Mouse (Mus musculus) c-Kit-positive CD71-positive TER-119-negative erythroid progenitor cells, embryonic 14.5 days (primary cell): ENCODE measurements around the gene Anks6.

Experiments used
- DNase-seq: peaks from one replicate; pipeline ENCODE4 v3.0.0-alpha.2; 2013; ENCODE audit warnings: low read depth

Anks6 gene

DNA sequence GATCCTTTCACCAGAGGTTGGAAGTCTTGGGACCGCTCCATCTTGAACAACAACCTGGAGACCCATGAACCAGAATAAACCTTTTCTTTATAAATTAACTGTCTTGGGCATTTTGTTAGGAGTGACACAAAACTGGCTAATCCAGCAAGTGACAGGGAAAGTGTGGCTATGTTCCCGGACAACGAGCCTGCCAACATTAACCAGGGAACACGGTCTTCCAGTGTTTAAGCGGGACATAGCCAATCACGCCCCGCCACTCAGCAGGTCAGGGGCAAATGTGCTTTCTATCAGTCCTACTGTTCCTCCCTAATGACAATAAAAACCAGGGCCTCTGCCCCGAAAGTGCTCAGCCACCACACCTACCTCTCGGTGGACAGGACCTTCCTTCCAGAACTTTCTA lies 13.4 kb downstream of the Anks6 start:
- DNase-seq, result no peak

DNA sequence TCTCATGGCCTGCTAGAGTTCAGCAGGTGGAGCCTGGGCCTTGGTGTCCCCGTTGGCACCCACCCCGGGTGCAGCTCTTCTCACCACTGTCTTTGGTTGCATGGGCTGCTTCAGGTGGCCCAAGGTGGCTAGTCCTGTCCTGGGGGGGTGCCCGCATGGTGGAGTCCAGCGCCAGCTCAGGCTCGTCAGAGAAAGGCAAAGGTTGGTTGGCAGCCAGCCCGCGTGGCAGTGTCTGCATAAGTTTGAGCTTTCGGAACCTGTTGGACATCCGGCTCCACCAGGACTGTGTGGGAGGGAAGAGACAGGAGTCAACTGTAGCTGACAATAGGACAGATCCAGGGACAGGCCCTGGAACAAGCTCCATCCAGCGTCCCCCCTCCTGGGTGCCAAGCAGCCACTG lies 17.6 kb downstream of the Anks6 start:
- no peak for DNase-seq

DNA sequence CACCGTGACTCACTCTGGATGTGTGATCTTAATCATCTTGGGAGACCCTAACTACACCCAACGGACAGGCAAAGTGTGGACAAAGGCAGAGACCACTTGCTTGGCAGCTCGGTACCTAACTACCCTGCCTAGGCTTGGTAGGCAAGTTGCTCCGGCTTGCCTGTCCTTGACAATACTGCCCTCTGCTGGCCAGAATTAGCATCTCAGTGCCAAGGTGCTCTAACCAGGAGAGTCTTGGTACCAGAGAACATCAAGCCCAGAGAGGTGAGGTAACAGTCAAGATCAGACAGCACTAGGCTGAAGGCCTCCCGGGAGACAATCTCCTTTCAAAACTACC lies 19.9 kb downstream of the Anks6 start:
- DNase-seq, result peak; percentile 46

DNA sequence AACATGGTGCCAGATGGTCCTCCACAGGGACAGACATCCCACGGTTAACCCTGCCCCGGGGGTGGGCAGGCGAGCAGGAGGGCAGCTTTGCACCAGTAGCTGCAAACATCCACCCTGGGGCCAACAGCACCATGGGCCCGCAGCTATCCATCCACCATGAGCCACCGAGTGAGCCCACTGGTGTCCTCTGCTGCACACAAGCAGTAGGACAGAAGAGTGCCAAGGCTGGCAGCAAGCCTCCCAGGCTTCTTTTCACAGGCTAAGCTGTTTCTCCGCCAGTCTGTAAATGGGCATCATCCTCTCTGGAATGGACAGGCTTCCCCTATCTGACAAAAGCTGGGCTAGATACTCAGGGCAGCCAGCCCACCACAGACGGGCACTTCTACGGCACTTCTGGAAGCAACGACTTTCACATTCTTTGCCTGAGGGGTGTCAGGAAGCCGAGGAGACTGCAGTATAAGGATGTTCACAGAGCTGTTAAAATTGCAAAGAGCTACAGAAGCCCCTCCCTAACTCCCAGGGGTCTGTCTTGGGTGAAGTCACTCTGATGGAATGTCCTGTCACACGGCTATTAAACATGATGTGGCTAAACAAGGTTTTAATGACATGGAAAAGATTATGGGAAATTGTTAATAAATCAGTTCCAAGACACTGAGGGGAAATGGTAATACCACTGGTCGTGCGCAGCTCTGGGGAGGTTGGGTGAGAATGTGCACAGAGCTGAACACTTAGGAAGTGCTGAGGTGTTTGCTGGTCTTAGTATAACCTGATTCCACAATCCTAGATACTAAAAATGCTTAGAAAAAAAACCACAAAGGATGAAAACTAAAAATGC lies 20.5 kb downstream of the Anks6 start:
- no peak for DNase-seq

DNA sequence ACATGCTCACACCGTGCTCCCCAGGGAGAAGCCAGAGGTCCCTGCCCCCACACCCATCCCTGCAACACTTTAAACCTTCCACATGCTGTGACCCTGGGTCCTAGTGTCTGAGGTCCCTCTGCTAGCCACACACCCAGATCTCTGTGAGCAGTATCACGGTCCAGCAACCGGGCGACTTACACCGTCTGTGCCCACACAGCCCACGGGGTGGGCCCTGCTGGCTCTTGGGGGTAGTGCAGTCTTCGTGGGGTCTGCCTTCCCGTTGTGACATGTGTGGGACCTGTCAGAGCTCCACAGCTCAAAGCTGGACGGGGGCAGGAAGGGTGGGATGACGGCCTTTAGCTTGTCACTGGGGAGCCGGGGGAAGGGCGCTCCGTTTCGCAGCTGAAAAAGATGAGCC lies 21.7 kb downstream of the Anks6 start:
- no peak for DNase-seq

DNA sequence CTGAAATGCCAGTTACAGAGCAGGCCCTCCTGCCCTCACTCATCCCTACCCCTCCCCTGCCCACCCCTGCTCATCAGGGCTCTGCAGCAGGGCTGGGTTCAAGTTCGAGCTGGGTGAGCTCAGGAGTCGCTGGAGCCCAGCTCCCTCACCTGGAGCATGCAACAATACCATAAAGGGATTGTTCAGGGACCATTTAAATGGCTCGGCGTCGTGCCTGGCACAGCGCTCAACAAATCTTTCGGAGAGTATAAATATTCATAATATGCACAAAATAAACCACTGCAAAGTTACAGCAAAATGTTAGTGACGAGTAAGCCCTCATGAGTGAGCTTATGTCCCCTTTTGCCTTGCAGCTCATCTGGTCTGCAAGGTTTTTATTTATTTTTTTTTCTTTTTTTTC lies 25.1 kb downstream of the Anks6 start:
- no peak for DNase-seq

DNA sequence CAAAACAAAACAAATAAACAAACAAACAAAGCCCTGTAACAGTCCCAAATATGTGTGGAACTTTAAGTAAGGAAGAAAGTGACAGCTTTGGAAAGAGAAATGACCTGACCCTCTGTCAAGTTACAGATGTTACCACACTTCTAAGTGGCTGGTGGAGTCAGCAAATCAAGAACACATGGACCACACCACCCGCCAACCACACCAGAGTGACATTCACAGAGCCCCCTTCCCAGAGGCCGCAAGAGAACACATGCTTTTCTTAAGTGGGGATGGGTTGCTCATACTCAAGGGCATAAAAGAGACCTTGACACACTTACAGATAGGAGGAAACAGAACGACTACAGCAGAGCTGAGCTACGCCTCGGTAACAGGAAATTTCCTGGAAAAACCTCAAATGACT lies 28.4 kb downstream of the Anks6 start:
- no peak for DNase-seq

DNA sequence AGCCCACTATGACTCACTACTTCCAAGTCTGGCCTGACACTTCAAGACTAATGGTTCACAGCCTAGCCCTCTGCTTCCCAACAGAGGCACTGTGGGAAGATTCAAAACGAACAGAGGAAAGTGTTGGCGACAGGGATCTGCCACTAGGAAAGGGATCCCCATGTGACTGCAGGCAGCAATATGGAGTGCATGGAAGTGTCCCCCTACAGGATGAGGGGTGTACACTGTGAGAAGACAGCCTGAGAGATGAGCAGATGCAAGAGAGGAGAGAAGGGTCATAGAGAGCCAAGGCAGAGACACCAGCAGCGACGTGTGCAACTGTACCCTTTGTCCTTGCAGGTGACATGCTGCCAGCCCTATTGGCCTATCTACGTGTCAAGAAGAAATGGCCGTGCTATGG lies 33.3 kb downstream of the Anks6 start:
- no peak for DNase-seq

DNA sequence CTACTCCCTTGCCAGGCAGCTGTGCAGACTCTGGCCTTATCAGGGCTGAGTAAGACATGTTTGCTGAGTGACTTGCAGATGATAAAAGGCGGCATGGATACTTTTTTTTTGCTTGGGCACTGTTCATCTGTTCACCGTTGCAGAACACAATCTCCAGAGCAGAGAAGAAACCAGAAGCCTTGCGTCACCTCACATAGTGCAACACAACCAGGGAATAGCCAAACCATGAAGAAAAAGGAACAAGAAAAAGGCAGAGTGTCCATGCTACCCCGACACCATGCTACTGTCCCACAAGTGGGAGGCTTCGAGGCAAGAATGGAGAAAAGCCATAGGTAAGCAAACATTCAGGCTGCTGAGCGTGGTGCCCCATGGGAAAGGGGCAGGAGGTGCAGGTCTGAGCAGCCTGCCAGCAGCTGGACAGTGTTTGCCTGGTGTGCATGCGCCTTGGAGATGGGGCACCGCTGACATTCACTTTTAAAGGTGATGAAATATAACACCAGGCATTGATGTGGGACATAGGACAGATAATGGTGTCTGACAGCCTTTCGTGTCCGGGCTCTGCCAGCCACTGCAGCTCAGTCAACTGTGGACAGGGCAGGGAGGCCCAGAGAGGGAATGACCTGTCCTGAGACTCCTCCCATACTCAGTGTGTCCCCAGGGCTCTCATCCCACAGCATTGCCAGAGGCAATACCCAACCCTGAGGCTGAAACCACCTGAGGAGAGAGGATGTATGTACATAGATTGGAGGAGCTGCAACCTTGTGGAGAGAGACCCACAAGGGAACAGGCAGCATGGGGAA lies 34.2 kb downstream of the Anks6 start:
- no peak for DNase-seq

DNA sequence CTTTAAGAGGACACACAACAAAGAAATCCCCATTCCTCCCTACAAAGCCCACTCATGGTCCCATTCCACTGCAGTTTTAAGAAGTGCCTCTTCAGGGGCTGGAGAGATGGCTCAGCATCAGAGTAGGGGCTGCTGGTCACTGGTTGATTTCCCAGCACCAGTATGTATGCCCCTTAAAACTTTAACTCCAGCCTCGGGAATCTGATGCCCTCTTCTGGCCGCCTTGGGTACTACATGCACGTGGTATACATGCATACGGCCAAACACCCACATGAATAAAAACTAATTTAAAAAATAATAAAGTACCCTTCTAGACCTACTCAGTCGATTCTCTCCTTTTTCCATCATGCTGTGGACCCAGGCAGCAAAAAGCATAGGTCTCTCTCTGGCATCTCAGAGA lies 36.7 kb downstream of the Anks6 start:
- DNase-seq, result peak; percentile 32

DNA sequence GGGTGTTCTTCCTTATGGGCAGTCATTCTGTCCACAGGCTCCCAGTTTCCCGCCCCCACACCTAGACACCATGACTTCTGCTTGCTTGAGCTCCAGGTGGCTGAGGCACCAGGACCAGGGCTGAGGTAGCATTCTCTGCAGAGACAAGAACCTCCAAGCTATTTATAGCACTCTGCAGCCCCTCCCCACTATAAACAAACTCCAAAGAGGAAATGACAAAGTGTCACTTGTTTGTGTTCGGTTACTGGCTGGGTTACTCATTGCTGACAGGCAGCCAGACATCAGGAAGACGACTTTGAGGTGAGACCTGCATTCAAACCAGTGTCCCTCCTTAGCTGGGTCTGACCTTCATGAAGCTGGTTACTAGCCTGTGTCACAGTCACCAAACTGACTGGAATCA lies 42.1 kb downstream of the Anks6 start:
- DNase-seq, result no peak

DNA sequence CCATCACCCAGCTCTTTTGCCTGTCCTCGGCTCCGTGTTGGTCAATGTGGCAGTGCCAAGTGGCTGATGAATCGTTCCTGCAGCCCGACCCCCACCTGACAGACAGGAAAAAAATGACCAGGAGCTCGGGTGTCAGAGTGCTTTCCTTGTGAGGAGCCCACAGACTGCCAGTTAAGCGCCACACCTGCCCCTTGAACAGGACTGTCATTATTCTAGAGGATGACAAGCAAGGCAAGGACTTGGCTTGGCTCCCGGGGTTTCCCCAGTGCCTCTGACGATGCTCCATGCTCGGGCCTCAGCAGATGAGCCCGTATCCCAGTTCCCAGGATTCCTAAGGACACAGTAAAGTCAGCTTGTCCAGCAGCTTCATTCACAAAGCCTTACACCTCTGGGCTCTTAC lies 44.8 kb downstream of the Anks6 start:
- no peak for DNase-seq

DNA sequence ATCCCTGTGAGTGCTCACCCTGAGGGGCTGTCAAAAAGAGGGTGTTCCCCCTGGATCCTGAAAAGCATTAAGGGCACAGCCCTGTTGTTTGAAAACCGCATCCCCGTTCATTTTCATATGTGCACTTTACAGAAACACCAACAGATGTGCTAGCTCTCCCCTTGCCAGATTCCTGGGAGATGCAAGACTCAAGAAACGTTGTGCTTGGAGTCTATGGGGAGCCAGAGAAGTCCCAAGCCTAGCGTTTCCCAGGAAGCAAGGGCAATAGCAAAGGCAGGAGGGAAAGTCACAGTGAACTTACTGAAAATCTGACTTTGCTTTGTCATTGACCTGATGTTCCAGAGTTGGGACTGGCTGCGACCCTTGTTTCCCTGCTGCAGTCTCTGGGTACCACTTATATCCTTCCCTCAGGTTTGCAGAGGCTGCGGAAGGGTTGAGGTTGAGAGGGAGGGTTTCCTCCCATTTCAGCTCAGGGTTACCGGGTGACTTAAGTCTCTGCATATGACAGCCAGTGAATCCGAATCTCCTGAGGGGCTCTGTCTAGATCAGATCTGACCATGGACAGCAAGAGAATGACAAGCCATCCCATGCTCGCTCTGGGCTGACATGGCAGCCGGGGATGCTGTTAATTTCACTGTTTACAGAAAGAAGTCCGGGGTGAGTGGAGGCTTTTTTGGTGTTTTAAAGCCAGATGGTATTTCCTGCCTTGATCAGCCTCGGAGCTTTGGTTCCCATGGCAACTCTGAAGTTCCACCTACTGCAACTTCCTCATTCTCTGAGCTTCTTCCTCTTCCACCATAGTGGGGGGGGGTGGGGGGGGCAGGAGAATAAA lies 46.6 kb downstream of the Anks6 start:
- DNase-seq, result no peak

DNA sequence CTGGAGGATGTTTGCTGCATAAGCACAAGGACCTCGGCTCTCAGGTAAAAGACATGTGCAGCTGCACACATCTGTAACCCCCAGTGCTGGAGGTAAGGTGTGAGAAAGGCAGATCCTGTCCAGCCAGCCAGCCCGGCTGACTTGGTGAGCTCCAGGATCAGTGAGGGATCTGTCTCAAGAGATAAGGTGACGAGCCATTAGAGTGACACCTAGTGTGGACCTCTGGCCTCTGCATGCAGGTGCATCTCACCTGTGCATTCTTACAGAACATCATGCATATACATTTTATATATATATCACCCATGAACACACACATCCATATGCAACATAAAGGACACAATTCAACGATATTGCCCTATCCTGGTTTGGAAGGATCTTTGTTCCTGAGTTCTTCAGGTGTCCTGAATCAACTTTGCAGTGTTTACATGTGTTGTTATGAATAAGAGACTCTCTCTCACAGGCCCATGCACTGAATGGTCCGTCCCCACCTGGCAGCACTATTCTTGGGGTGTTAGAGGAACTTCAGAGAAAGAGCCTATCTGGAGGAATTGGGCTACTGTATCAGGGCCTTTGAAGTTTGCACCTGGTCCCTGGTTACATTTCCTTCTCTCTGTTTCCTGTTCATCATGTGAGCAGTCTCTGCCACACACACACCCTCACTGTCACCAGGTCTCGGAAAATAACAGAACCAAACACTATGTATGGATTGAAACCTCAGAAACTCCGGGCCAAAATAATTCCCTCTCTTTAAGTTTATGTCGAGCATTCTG lies 56.4 kb downstream of the Anks6 start:
- no peak for DNase-seq

DNA sequence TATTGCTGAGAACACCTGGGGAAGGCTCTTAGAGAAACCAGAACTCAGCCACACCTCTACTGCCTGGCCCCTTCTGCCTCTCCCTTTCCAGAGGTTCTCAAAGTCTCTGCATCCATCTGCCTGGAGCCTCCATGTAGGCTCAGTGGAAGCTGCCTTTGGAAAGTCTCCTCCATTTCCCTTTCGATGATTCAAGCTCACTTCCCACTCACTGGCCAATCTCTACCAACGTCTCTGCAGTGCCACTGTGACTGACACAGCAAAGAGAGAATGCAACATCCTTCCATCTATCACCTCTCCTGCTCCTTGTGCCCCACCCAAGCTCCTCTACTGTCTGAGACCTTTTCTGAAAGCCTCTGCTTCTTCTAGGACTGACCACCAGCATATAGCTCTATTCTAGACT lies 59.3 kb downstream of the Anks6 start:
- no peak for DNase-seq

DNA sequence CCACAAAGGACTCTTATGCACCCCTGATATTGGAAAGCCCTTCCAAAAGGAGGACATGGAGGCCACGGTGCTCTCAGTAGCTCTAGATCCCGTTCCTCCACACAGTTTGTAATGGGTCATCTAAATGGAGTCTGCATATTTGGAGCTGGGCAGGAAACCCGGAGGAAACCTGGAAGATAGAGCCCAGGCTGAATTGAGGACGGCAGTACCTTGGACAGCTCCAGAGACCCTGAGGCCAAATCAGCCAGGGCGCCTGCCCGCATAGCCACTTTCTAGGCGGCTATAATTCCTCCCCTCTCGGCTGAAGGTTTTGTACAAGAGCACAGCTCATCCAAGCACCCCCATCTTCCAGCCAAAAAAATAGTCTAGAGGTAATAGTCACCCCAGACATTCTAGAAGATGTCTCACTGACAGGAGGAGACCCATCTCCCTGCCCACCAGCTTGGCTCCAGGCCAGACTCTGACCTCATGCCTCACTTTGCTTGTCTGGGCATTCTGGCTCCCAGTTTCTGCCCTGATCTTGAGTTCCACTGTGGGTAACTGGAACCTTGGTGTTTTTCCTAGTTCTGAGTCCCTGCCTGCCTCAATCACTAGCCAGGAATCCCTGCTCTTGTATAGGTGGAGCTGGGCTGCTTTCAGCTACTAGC lies 64.3 kb downstream of the Anks6 start:
- DNase-seq, result peak; percentile 17

DNA sequence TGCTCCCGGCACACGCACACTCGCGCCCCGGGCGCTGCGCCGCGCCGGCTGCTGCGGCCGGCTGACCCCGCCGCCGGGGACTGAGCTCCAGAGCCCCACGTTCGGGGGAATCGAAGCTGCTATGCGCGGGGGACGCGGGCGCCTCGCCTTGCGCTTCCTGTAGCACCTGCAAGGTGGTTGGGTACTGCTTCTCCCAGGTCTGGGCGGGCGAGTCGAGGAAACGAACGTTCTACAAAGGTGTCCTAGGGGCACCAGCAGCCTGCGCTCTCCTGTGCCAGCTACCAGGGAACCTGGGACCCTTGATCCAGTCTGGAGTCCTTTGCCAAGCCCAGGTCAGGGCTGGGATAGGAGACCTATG lies 65.3 kb downstream of the Anks6 start:
- no peak for DNase-seq

DNA sequence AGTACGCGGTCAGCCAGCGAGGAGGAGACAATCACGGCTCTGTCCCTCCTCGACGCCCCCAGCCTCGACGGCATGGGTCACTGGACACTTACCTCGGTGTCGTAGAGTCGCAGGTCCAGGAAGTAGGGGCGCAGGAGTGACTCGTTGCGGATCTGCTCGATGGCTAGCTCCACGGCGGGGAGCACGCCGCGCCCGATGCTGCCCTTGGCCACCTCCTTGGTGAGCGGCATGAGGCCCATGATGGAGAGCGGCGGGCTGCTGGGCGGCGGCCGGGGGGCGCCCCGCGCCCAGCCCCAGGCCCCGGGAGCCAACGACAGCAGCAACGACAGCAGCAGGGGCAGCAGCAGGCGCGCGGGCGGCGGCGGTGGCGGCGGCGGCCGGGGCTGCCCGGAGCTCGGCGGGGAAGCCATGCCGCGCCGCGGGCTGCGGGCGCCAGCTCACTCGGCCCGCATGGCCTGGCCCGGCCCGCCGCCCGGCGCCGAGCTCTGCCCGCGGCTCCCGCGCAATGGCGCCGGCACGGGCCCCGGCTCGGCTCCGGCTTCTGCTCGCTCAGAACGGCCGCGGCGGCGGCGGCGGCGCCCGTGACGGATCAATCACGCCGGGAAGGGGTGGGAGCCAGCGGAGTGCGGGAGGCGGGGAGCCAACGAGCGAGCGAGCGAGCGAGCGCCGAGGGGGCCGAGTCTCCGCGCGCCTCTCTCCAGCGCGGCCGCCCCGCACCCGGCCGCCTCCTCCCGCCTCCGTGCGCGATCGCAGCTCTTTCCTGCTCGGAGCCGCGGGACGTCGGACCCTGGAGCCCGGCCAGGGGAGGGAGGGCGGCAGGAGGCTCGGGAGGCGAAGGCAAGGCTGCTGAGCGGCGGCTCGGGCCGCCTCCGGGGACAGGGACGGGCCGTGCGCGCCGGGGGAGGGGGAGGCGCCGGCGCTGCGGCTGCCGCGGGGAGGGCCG lies 65.9 kb downstream of the Anks6 start, which contains the start of gene Gabbr2:
Gene Gabbr2 (minus strand): TSS at position 858 of the 943 bp plus-strand sequence.
- no peak for DNase-seq

DNA sequence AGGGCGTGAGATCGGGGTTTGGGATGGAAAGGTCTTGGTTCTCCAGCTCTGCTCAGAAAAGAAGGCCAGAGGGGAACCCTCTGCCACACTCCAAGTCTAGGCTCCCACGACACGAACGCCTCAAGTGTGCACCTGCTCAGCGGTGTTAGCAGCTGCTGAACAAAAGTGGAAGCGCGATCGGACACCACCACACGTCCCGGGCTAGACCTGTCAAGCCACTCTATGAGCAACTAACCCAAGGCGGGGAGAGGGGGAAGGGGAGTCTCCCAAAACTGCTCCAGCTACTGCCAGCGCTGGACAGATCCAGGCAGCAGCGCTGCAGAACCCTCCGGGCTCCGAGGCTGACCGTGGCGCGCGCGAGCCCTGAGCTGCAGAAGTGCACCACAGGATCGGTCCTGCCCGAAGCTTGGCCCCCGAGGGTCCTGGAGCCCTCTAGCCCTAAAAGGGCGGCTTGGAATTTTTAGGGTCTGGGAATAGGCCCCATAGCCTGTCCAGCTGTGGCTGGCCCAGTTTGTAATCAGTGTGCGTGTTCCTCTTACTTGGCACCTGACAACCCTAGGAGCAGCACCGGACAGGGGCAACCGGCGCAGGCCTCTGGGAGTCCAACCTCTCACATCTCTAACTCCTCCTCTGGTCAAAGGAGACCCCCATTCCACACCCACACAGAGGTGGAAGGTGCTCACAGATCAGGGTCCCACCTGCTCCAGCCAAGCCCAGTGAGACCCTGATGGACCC lies 66.8 kb downstream of the Anks6 start:
- no peak for DNase-seq

DNA sequence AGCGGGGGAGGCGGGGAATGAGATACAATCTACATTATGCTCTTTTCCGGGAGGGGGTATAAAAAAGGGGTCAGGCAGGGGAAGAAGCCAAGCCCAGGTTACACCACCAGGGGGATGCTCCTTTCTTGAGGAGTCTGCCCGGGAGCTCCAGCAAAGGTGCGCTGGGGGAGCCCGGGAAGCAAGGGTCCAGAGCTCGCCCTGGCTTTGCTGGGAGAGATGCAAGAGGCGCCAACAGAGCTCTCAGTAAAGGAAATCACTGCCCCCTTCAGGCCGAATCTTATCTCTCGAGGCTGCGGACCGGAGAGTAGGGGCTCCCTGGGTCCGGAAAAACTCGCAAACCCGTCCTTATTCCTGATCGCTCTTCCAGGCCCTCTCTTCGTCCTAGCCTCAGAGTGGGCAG lies 67.4 kb downstream of the Anks6 start:
- DNase-seq, result no peak
